Mouse (Mus musculus): ENCODE measurements around the gene Gsg1l2. TPM values are rescaled to one million over a fixed set of nuclear protein-coding genes. Genes with fewer than 3 reads are reported as not detected.

Gene Gsg1l2
- polyA plus RNA-seq (2012; rRNA removed): not detected in 2 replicates

GRCm38 (mm10) chr11:67774379-67774778, at the start of gene Gsg1l2:
Gsg1l2 (plus strand) TSS chr11:67774608.
- TF ChIP-seq CTCF (IDR thresholded peaks at IDR 0.05; ENCODE audit: extremely low read depth, insufficient read depth, insufficient read length, insufficient replicate concordance) (no peak), POLR2A (IDR thresholded peaks at IDR 0.05; ENCODE audit: low read depth, low read length) (no peak)
- H3K4me3 ChIP-seq (ENCODE audit: extremely low read depth, insufficient read depth, insufficient read length): no peak within 1 kb of the TSS
- H3K4me1 ChIP-seq (ENCODE audit: control insufficient read depth, insufficient read depth, insufficient read length): no peaks in the 10 kb centered on the region
- H3K36me3 ChIP-seq (ENCODE audit: control insufficient read depth, insufficient read depth, low read length): no peaks in the 10 kb centered on the region
- no peak for DNase-seq (ENCODE audit: low read depth in 1 of 2, low spot score in 2 of 2)
- 89% methylated on average over 12 of the region's 12 CpGs for WGBS
- H3K27me3 ChIP-seq (ENCODE audit: control insufficient read depth, insufficient read depth, low read length): no peaks in the 10 kb centered on the region
- H3K27ac ChIP-seq (ENCODE audit: insufficient read depth, low read length): no peak within 1 kb of the TSS

DNA sequence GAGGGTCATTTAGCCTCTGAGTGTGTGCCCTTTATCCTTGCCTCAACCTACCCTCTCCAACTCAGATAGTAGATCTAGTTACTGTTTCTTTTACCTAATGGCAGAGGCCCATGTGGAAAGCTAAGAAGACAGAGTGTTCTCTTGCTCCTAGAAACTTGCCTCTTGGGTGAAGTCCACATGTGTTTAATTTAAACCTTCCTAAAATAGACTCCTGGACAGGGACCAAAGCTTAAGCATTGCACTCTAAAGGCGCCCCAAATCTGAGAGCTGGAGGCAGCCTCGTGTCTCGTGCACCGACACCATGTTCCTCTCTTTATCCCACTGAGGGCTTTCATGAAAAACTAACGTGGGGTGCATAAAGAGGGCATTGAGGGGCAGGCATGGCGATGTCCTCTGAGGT, 47.3 kb upstream of the Gsg1l2 start:
- DNase-seq (ENCODE audit: low read depth in 1 of 2, low spot score in 2 of 2): no peak
- Histone ChIP-seq H3K27ac (ENCODE audit: insufficient read depth, low read length) (no peak overlapping the region), H3K4me1 (ENCODE audit: control insufficient read depth, insufficient read depth, insufficient read length) (no peaks in the 10 kb centered on the region), H3K27me3 (ENCODE audit: control insufficient read depth, insufficient read depth, low read length) (no peaks in the 10 kb centered on the region), H3K36me3 (ENCODE audit: control insufficient read depth, insufficient read depth, low read length) (no peaks in the 10 kb centered on the region), H3K4me3 (ENCODE audit: extremely low read depth, insufficient read depth, insufficient read length) (no peak overlapping the region)
- 81% methylated on average over 6 of the region's 6 CpGs for WGBS
- TF ChIP-seq POLR2A (IDR thresholded peaks at IDR 0.05; ENCODE audit: low read depth, low read length): no peak
- TF ChIP-seq CTCF (IDR thresholded peaks at IDR 0.05; ENCODE audit: extremely low read depth, insufficient read depth, insufficient read length, insufficient replicate concordance): no peak

- Histone ChIP-seq H3K27me3 (ENCODE audit: control insufficient read depth, insufficient read depth, low read length) (no peaks in the 10 kb centered on the region), H3K27ac (ENCODE audit: insufficient read depth, low read length) (no peak overlapping the region), H3K4me3 (ENCODE audit: extremely low read depth, insufficient read depth, insufficient read length) (no peak overlapping the region), H3K4me1 (ENCODE audit: control insufficient read depth, insufficient read depth, insufficient read length) (no peaks in the 10 kb centered on the region), H3K36me3 (ENCODE audit: control insufficient read depth, insufficient read depth, low read length) (no peaks in the 10 kb centered on the region)
- DNase-seq (ENCODE audit: low read depth in 1 of 2, low spot score in 2 of 2): no peak
- TF ChIP-seq CTCF (IDR thresholded peaks at IDR 0.05; ENCODE audit: extremely low read depth, insufficient read depth, insufficient read length, insufficient replicate concordance) (no peak), POLR2A (IDR thresholded peaks at IDR 0.05; ENCODE audit: low read depth, low read length) (no peak)
These were observed 45.7 kb upstream of the Gsg1l2 start for GRCm38 (mm10) chr11:67728726-67729125.

GRCm38 (mm10) chr11:67731056-67731455, 43.4 kb upstream of the Gsg1l2 start:
- DNase-seq (ENCODE audit: low read depth in 1 of 2, low spot score in 2 of 2): no peak
- WGBS: 97% methylated on average over 2 of the region's 2 CpGs
- Histone ChIP-seq H3K27ac (ENCODE audit: insufficient read depth, low read length) (no peak overlapping the region), H3K36me3 (ENCODE audit: control insufficient read depth, insufficient read depth, low read length) (no peaks in the 10 kb centered on the region), H3K4me1 (ENCODE audit: control insufficient read depth, insufficient read depth, insufficient read length) (no peaks in the 10 kb centered on the region), H3K4me3 (ENCODE audit: extremely low read depth, insufficient read depth, insufficient read length) (no peak overlapping the region), H3K27me3 (ENCODE audit: control insufficient read depth, insufficient read depth, low read length) (no peaks in the 10 kb centered on the region)
- no peak for TF ChIP-seq POLR2A (IDR thresholded peaks at IDR 0.05; ENCODE audit: low read depth, low read length)
- no peak for TF ChIP-seq CTCF (IDR thresholded peaks at IDR 0.05; ENCODE audit: extremely low read depth, insufficient read depth, insufficient read length, insufficient replicate concordance)

DNA sequence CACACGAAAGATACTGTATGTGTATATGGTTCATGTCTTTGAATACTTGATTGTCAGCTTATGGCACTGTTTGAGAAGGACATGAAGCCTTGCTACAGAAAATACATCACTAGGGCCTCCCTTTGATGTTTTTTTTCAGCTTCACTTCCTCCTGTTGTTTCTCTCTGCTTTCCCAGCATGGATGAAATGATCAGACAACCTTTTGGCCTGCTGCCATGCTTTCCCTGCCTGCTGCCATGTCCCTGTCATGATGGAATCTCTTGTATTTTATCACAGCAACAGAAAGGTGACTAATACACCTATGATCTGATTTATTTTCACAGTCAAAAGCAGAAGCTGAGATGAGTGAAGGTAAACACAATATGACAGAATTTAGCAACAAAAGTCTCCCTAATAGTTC, 40.7 kb upstream of the Gsg1l2 start:
- H3K4me1 ChIP-seq (ENCODE audit: control insufficient read depth, insufficient read depth, insufficient read length): no peaks in the 10 kb centered on the region
- no peaks in the 10 kb centered on the region for H3K27me3 ChIP-seq (ENCODE audit: control insufficient read depth, insufficient read depth, low read length)
- H3K27ac ChIP-seq (ENCODE audit: insufficient read depth, low read length): no peak overlapping the region
- no peaks in the 10 kb centered on the region for H3K36me3 ChIP-seq (ENCODE audit: control insufficient read depth, insufficient read depth, low read length)
- no peak for TF ChIP-seq POLR2A (IDR thresholded peaks at IDR 0.05; ENCODE audit: low read depth, low read length)
- TF ChIP-seq CTCF (IDR thresholded peaks at IDR 0.05; ENCODE audit: extremely low read depth, insufficient read depth, insufficient read length, insufficient replicate concordance): no peak
- no peak overlapping the region for H3K4me3 ChIP-seq (ENCODE audit: extremely low read depth, insufficient read depth, insufficient read length)
- WGBS: 80% methylated on average over 1 of the region's 1 CpGs
- no peak for DNase-seq (ENCODE audit: low read depth in 1 of 2, low spot score in 2 of 2)

DNA sequence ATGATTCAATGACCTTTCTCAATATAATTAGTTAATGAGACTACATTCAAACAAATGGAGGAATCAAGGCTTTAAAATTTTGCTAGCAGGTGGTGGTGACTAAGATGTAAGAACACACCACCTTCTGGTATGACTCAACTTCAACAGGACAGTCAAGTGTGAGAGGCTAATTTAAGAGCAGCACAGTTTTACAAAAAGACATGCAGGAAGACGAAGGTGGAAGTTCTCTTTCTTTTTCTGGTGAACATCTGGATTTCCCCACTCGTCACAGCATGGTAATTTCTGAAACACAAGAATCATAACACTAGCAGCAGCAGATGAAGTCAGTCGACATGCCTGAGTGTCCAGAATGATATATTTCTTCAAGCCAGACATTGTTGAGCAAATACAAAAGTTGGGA, 39.8 kb upstream of the Gsg1l2 start:
- TF ChIP-seq CTCF (IDR thresholded peaks at IDR 0.05; ENCODE audit: extremely low read depth, insufficient read depth, insufficient read length, insufficient replicate concordance) (no peak), POLR2A (IDR thresholded peaks at IDR 0.05; ENCODE audit: low read depth, low read length) (no peak)
- Histone ChIP-seq H3K4me3 (ENCODE audit: extremely low read depth, insufficient read depth, insufficient read length) (no peak overlapping the region), H3K4me1 (ENCODE audit: control insufficient read depth, insufficient read depth, insufficient read length) (no peaks in the 10 kb centered on the region), H3K36me3 (ENCODE audit: control insufficient read depth, insufficient read depth, low read length) (no peaks in the 10 kb centered on the region), H3K27ac (ENCODE audit: insufficient read depth, low read length) (no peak overlapping the region), H3K27me3 (ENCODE audit: control insufficient read depth, insufficient read depth, low read length) (no peaks in the 10 kb centered on the region)
- 53% methylated on average over 3 of the region's 3 CpGs for WGBS
- no peak for DNase-seq (ENCODE audit: low read depth in 1 of 2, low spot score in 2 of 2)

- Histone ChIP-seq H3K36me3 (ENCODE audit: control insufficient read depth, insufficient read depth, low read length) (no peaks in the 10 kb centered on the region), H3K4me3 (ENCODE audit: extremely low read depth, insufficient read depth, insufficient read length) (no peak overlapping the region), H3K27ac (ENCODE audit: insufficient read depth, low read length) (no peak overlapping the region), H3K27me3 (ENCODE audit: control insufficient read depth, insufficient read depth, low read length) (no peaks in the 10 kb centered on the region), H3K4me1 (ENCODE audit: control insufficient read depth, insufficient read depth, insufficient read length) (no peaks in the 10 kb centered on the region)
- 79% methylated on average over 6 of the region's 6 CpGs for WGBS
- TF ChIP-seq CTCF (IDR thresholded peaks at IDR 0.05; ENCODE audit: extremely low read depth, insufficient read depth, insufficient read length, insufficient replicate concordance): no peak
- TF ChIP-seq POLR2A (IDR thresholded peaks at IDR 0.05; ENCODE audit: low read depth, low read length): no peak
- no peak for DNase-seq (ENCODE audit: low read depth in 1 of 2, low spot score in 2 of 2)
These were observed 36.1 kb upstream of the Gsg1l2 start for GRCm38 (mm10) chr11:67738345-67738744.

All from spleen, adult 2 months (tissue).